ENCODE assay signal across 8 mouse cellular contexts in genomic region chr14:25108101-25108652, GRCm38 (mm10).
DNase-seq lines count a peak whose midpoint lies in the region; ATAC-seq and TF ChIP-seq lines count a peak whose summit lies in the region.

No protein-coding gene starts in this region.

- no peak overlapping the region for H3K27ac ChIP-seq in liver, embryonic 12.5 days
- H3K27ac ChIP-seq in spleen, adult 2 months (ENCODE audit: insufficient read depth, low read length): no peak overlapping the region; the same call in 1 of the 2 replicates

- peak; percentile 28 for DNase-seq in adrenal gland, adult 2 months
- DNase-seq in adrenal gland, adult 8-10 months: no peak
- peak; percentile 77 for DNase-seq in embryo, embryonic 11 days
- peak; percentile 25 for DNase-seq in induced T-regulatory cell, adult 2 months (ENCODE audit: low read depth)
- DNase-seq in spleen, adult 2 months (ENCODE audit: low read depth in 1 of 2, low spot score in 2 of 2): peak; percentile 19 to 24
- no peak for DNase-seq in cerebellum, adult 11-12 months
- DNase-seq in layer of hippocampus, postnatal 10 days (ENCODE audit: low spot score in 2 of 2): no peak

- H3K36me3 ChIP-seq in liver, embryonic 12.5 days: no peaks in the 10 kb centered on the region
- no peaks in the 10 kb centered on the region for H3K36me3 ChIP-seq in spleen, adult 2 months (ENCODE audit: control insufficient read depth, insufficient read depth, low read length)

- no peak overlapping the region for H3K9ac ChIP-seq in liver, embryonic 12.5 days

- TF ChIP-seq CTCF in spleen, adult 2 months (IDR thresholded peaks at IDR 0.05; ENCODE audit: extremely low read depth, insufficient read depth, insufficient read length, insufficient replicate concordance): no peak

- H3K4me3 ChIP-seq in liver, embryonic 12.5 days: no peak overlapping the region
- H3K4me3 ChIP-seq in spleen, adult 2 months (ENCODE audit: extremely low read depth, insufficient read depth, insufficient read length): peak overlapping the region; percentile 16; the same call in 1 of the 2 replicates

- WGBS in liver, embryonic 12.5 days (ENCODE audit: insufficient replicate concordance): 22% methylated on average over 17 of the region's 17 CpGs
- WGBS in spleen, adult 2 months: 42% methylated on average over 17 of the region's 17 CpGs

- no peak for TF ChIP-seq POLR2A in spleen, adult 2 months (IDR thresholded peaks at IDR 0.05; ENCODE audit: low read depth, low read length)

- no peaks in the 10 kb centered on the region for H3K27me3 ChIP-seq in liver, embryonic 12.5 days (replicated peaks)
- no peaks in the 10 kb centered on the region for H3K27me3 ChIP-seq in spleen, adult 2 months (ENCODE audit: control insufficient read depth, insufficient read depth, low read length)

- peak overlapping the region; percentile 47 for H3K4me2 ChIP-seq in liver, embryonic 12.5 days

- ATAC-seq in liver, embryonic 12.5 days: no peak

- peaks cover 21% of the 10 kb centered on the region for H3K4me1 ChIP-seq in liver, embryonic 12.5 days
- H3K4me1 ChIP-seq in spleen, adult 2 months (ENCODE audit: control insufficient read depth, insufficient read depth, insufficient read length): peaks cover 8% of the 10 kb centered on the region; the same call in 1 of the 2 replicates

- no peaks in the 10 kb centered on the region for H3K9me3 ChIP-seq in liver, embryonic 12.5 days (replicated peaks)

Comparison
In these comparisons a context has a peak if more than half of its experiments do, and no peak if none do; other contexts are left out.
1. DNase-seq: peak in adrenal gland, adult 2 months (single experiment), embryo, embryonic 11 days (single experiment), induced T-regulatory cell, adult 2 months (single experiment) and spleen, adult 2 months (2 of 2); none in adrenal gland, adult 8-10 months (single experiment), cerebellum, adult 11-12 months (single experiment) and layer of hippocampus, postnatal 10 days (0 of 2).